Mouse (Mus musculus): Measurements from ENCODE around the gene Tnip1. TPM values are rescaled to one million over a fixed set of nuclear protein-coding genes. Genes with fewer than 3 reads are reported as not detected.
"Not testable (repeated sequence)": the region's sequence is repeated elsewhere in the genome, so short reads cannot be mapped to it uniquely, and the experiment has no call there.

Gene Tnip1
- polyA plus RNA-seq, 1 experiment from 2014 or later, result 21.2 TPM

- Histone ChIP-seq H3K4me3 (no peak overlapping the region), H3K9ac (no peak overlapping the region), H3K4me2 (no peak overlapping the region), H3K27me3 (replicated peaks) (no peaks in the 10 kb centered on the region), H3K36me3 (no peaks in the 10 kb centered on the region), H3K4me1 (peaks cover 29% of the 10 kb centered on the region), H3K27ac (replicated peaks) (no peak overlapping the region), H3K9me3 (no peaks in the 10 kb centered on the region)
- 47% methylated on average over 4 of the region's 4 CpGs for WGBS
- ATAC-seq (ENCODE audit: extremely low read depth, insufficient number of reproducible peaks, low FRiP score, low TSS enrichment), result no peak
These were observed 9.5 kb upstream of the Tnip1 start for GRCm38 (mm10) chr11:54972049-54972723.

GRCm38 (mm10) chr11:54971365-54972048 is 8.8 kb upstream of the Tnip1 start:
- 66% methylated on average over 8 of the region's 8 CpGs for WGBS
- Histone ChIP-seq H3K9ac (no peak overlapping the region), H3K4me2 (no peak overlapping the region), H3K27ac (replicated peaks) (no peak overlapping the region), H3K36me3 (no peaks in the 10 kb centered on the region), H3K4me1 (peaks cover 29% of the 10 kb centered on the region), H3K4me3 (no peak overlapping the region), H3K27me3 (replicated peaks) (no peaks in the 10 kb centered on the region), H3K9me3 (no peaks in the 10 kb centered on the region)
- no peak for ATAC-seq (ENCODE audit: extremely low read depth, insufficient number of reproducible peaks, low FRiP score, low TSS enrichment)

GRCm38 (mm10) chr11:54965234-54965633 is 2.5 kb upstream of the Tnip1 start:
- Histone ChIP-seq H3K27me3 (replicated peaks) (no peaks in the 10 kb centered on the region), H3K27ac (replicated peaks) (no peak overlapping the region), H3K9me3 (no peaks in the 10 kb centered on the region), H3K9ac (no peak overlapping the region), H3K36me3 (no peaks in the 10 kb centered on the region), H3K4me2 (no peak overlapping the region), H3K4me3 (no peak overlapping the region), H3K4me1 (peaks cover 23% of the 10 kb centered on the region)
- ATAC-seq (ENCODE audit: extremely low read depth, insufficient number of reproducible peaks, low FRiP score, low TSS enrichment), result no peak
- WGBS, result 70% methylated on average over 6 of the region's 6 CpGs

GRCm38 (mm10) chr11:54961921-54962320 is 796 bp downstream of the Tnip1 start:
- H3K4me1 ChIP-seq, result peaks cover 39% of the 10 kb centered on the region
- H3K27me3 ChIP-seq (replicated peaks), result no peaks in the 10 kb centered on the region
- peak overlapping the region; percentile 46 for H3K27ac ChIP-seq (replicated peaks)
- H3K36me3 ChIP-seq, result no peaks in the 10 kb centered on the region
- no peaks in the 10 kb centered on the region for H3K9me3 ChIP-seq
- peak overlapping the region; percentile 25 for H3K4me3 ChIP-seq
- H3K9ac ChIP-seq, result peak overlapping the region; percentile 50
- H3K4me2 ChIP-seq, result peak overlapping the region; percentile 51
- 55% methylated on average over 3 of the region's 3 CpGs for whole genome bisulfite sequencing
- no peak for ATAC-seq (ENCODE audit: extremely low read depth, insufficient number of reproducible peaks, low FRiP score, low TSS enrichment)

- H3K27me3 ChIP-seq (replicated peaks), result no peaks in the 10 kb centered on the region
- H3K4me1 ChIP-seq, result peaks cover 40% of the 10 kb centered on the region
- no peaks in the 10 kb centered on the region for H3K36me3 ChIP-seq
- 0 out of 2 replicates have a peak overlapping the region, but pooled peaks have one; percentile 50 for H3K9ac ChIP-seq
- no peak overlapping the region for H3K4me3 ChIP-seq
- ATAC-seq (ENCODE audit: extremely low read depth, insufficient number of reproducible peaks, low FRiP score, low TSS enrichment), result no peak
- H3K4me2 ChIP-seq, result peak overlapping the region; percentile 51
- 67% methylated on average over 6 of the region's 6 CpGs for WGBS
- H3K9me3 ChIP-seq, result no peaks in the 10 kb centered on the region
- peak overlapping the region; percentile 46 for H3K27ac ChIP-seq (replicated peaks)
These were observed 1.4 kb downstream of the Tnip1 start for GRCm38 (mm10) chr11:54961164-54961850.

- WGBS, result 71% methylated on average over 6 of the region's 6 CpGs
- Histone ChIP-seq H3K9me3 (no peaks in the 10 kb centered on the region), H3K4me2 (no peak overlapping the region), H3K9ac (no peak overlapping the region), H3K27me3 (replicated peaks) (no peaks in the 10 kb centered on the region), H3K4me3 (no peak overlapping the region), H3K27ac (replicated peaks) (no peak overlapping the region), H3K36me3 (no peaks in the 10 kb centered on the region), H3K4me1 (peaks cover 43% of the 10 kb centered on the region)
- no peak for ATAC-seq (ENCODE audit: extremely low read depth, insufficient number of reproducible peaks, low FRiP score, low TSS enrichment)
These were observed 2.5 kb downstream of the Tnip1 start for GRCm38 (mm10) chr11:54960251-54960650.

GRCm38 (mm10) chr11:54958571-54959073 is 4.1 kb downstream of the Tnip1 start:
- 12% methylated on average over 3 of the region's 3 CpGs for WGBS
- no peak for ATAC-seq (ENCODE audit: extremely low read depth, insufficient number of reproducible peaks, low FRiP score, low TSS enrichment)
- H3K9ac ChIP-seq, result peak overlapping the region; percentile 47; the same call in 1 of the 2 replicates
- no peak overlapping the region for H3K4me3 ChIP-seq
- no peaks in the 10 kb centered on the region for H3K27me3 ChIP-seq (replicated peaks)
- peak overlapping the region; percentile 53 for H3K27ac ChIP-seq (replicated peaks)
- H3K4me2 ChIP-seq, result peak overlapping the region; percentile 2; the same call in 1 of the 2 replicates
- H3K36me3 ChIP-seq, result no peaks in the 10 kb centered on the region
- H3K4me1 ChIP-seq, result peaks cover 60% of the 10 kb centered on the region
- no peaks in the 10 kb centered on the region for H3K9me3 ChIP-seq

GRCm38 (mm10) chr11:54957708-54958107 is 5.0 kb downstream of the Tnip1 start:
- H3K4me2 ChIP-seq; H3K27ac ChIP-seq (replicated peaks); H3K27me3 ChIP-seq (replicated peaks); H3K36me3 ChIP-seq; H3K9ac ChIP-seq; H3K9me3 ChIP-seq; ATAC-seq (ENCODE audit: extremely low read depth, insufficient number of reproducible peaks, low FRiP score, low TSS enrichment); H3K4me3 ChIP-seq: not testable (repeated sequence)
- peaks cover 63% of the 10 kb centered on the region for H3K4me1 ChIP-seq
- WGBS, result 75% methylated on average over 3 of the region's 3 CpGs

GRCm38 (mm10) chr11:54956912-54957311 is 5.8 kb downstream of the Tnip1 start:
- no peak overlapping the region for H3K27ac ChIP-seq (replicated peaks)
- no peaks in the 10 kb centered on the region for H3K36me3 ChIP-seq
- H3K4me2 ChIP-seq, result no peak overlapping the region
- H3K4me3 ChIP-seq, result no peak overlapping the region
- H3K4me1 ChIP-seq, result peaks cover 63% of the 10 kb centered on the region
- no peaks in the 10 kb centered on the region for H3K9me3 ChIP-seq
- ATAC-seq (ENCODE audit: extremely low read depth, insufficient number of reproducible peaks, low FRiP score, low TSS enrichment), result no peak
- H3K27me3 ChIP-seq (replicated peaks), result no peaks in the 10 kb centered on the region
- H3K9ac ChIP-seq, result no peak overlapping the region
- WGBS, result 62% methylated on average over 7 of the region's 7 CpGs

GRCm38 (mm10) chr11:54955735-54956480 is 6.8 kb downstream of the Tnip1 start:
- peak overlapping the region; percentile 92 for H3K9ac ChIP-seq
- WGBS, result under 1% methylated on average over 59 of the region's 59 CpGs
- peak overlapping the region; percentile 80 for H3K4me2 ChIP-seq
- H3K9me3 ChIP-seq, result no peaks in the 10 kb centered on the region
- H3K4me3 ChIP-seq, result peak overlapping the region; percentile 86
- H3K27ac ChIP-seq (replicated peaks), result peak overlapping the region; percentile 91
- no peaks in the 10 kb centered on the region for H3K27me3 ChIP-seq (replicated peaks)
- H3K4me1 ChIP-seq, result peaks cover 63% of the 10 kb centered on the region
- H3K36me3 ChIP-seq, result no peaks in the 10 kb centered on the region
- peak; percentile 94 for ATAC-seq (ENCODE audit: extremely low read depth, insufficient number of reproducible peaks, low FRiP score, low TSS enrichment)

- Histone ChIP-seq H3K4me2 (peak overlapping the region; percentile 80), H3K9ac (peak overlapping the region; percentile 92), H3K27ac (replicated peaks) (peak overlapping the region; percentile 91), H3K4me3 (peak overlapping the region; percentile 86), H3K4me1 (peaks cover 67% of the 10 kb centered on the region)
- 41% methylated on average over 10 of the region's 10 CpGs for WGBS
- not testable (repeated sequence) for ATAC-seq (ENCODE audit: extremely low read depth, insufficient number of reproducible peaks, low FRiP score, low TSS enrichment); H3K9me3 ChIP-seq; H3K36me3 ChIP-seq; H3K27me3 ChIP-seq (replicated peaks)
These were observed 7.3 kb downstream of the Tnip1 start for GRCm38 (mm10) chr11:54955400-54955734.

Data from heart, embryonic 13.5 days (tissue).